Mouse (Mus musculus) embryo, embryonic 10.5 days (tissue): ENCODE results near the gene Rnf24.

Source experiments
- DNase-seq: peaks from one replicate; pipeline ENCODE4 v3.0.0-alpha.2; 2015; ENCODE audit warnings: low spot score

Rnf24 gene

GRCm38 (mm10) chr2:131262680-131263670 lies 89.7 kb downstream of the Rnf24 start:
- peak; percentile 68 for DNase-seq

- DNase-seq, result peak; percentile 99
These were observed 90.4 kb downstream of the Rnf24 start, which contains the start of gene Pank2 for GRCm38 (mm10) chr2:131262213-131262672. Gene Pank2, plus strand, starts transcription at chr2:131262495.

- DNase-seq, result peak; percentile 87
These were observed 91.0 kb downstream of the Rnf24 start for GRCm38 (mm10) chr2:131261481-131262212.

- peak; percentile 22 for DNase-seq
These were observed 92.0 kb downstream of the Rnf24 start for GRCm38 (mm10) chr2:131260544-131261307.

GRCm38 (mm10) chr2:131258693-131259092 lies 94.0 kb downstream of the Rnf24 start:
- DNase-seq, result no peak

- DNase-seq, result peak; percentile 9
These were observed 97.0 kb downstream of the Rnf24 start for GRCm38 (mm10) chr2:131255738-131256137.

GRCm38 (mm10) chr2:131254329-131254713 lies 98.4 kb downstream of the Rnf24 start:
- DNase-seq, result no peak

GRCm38 (mm10) chr2:131253681-131254328 lies 98.9 kb downstream of the Rnf24 start:
- DNase-seq, result peak; percentile 83
